Comparison of ENCODE assay signal across 10 mouse cellular contexts in genomic region chr9:108480813-108481519, GRCm38 (mm10). TPM values are rescaled to one million over a fixed set of nuclear protein-coding genes. Genes with fewer than 3 reads are reported as not detected.
DNase-seq lines count a peak whose midpoint lies in the region; ATAC-seq and TF ChIP-seq lines count a peak whose summit lies in the region.
"Had no signal": no experiment of that assay in that cellular context is flagged by ENCODE, and none has a peak within 500 bp of the region (broad histone marks: within the 10 kb centered on the region; RNA-seq: fewer than 3 reads in every experiment).

No protein-coding gene starts in this region.

- no peaks in the 10 kb centered on the region for H3K36me3 ChIP-seq in kidney, adult 2 months (ENCODE audit: control insufficient read depth, insufficient read depth, low read length)
- H3K36me3 ChIP-seq in ES-Bruce4 (ENCODE audit: control insufficient read depth, insufficient read depth, low read length, poor library complexity, severe bottlenecking) = no peaks in the 10 kb centered on the region
- peaks cover 45% of the 10 kb centered on the region for H3K36me3 ChIP-seq in embryonic facial prominence, embryonic 15.5 days
- peaks cover 49% of the 10 kb centered on the region for H3K36me3 ChIP-seq in limb, embryonic 13.5 days
- H3K36me3 ChIP-seq: G1E had no signal

- no peaks in the 10 kb centered on the region for H3K9me3 ChIP-seq in ES-Bruce4 (replicated peaks; ENCODE audit: control insufficient read depth, insufficient read depth, low read length, poor library complexity, severe bottlenecking)
- H3K9me3 ChIP-seq in embryonic facial prominence, embryonic 15.5 days (replicated peaks) = no peaks in the 10 kb centered on the region
- no peaks in the 10 kb centered on the region for H3K9me3 ChIP-seq in limb, embryonic 13.5 days
- H3K9me3 ChIP-seq: G1E had no signal

- no peak for TF ChIP-seq POLR2A in kidney, adult 2 months (IDR thresholded peaks at IDR 0.05; ENCODE audit: low read depth, low read length)
- TF ChIP-seq POLR2A in ES-Bruce4 (IDR thresholded peaks at IDR 0.05; ENCODE audit: insufficient read depth, low read length) = no peak

- no peak for TF ChIP-seq EP300 in ES-Bruce4 (IDR thresholded peaks at IDR 0.05; ENCODE audit: insufficient read depth, low read depth, low read length)

- H3K27me3 ChIP-seq in kidney, adult 2 months (replicated peaks; ENCODE audit: control insufficient read depth, insufficient read depth, low read length) = no peaks in the 10 kb centered on the region
- H3K27me3 ChIP-seq in ES-Bruce4 (ENCODE audit: control insufficient read depth, insufficient read depth, low read length, poor library complexity, severe bottlenecking) = no peaks in the 10 kb centered on the region
- no peaks in the 10 kb centered on the region for H3K27me3 ChIP-seq in embryonic facial prominence, embryonic 15.5 days
- no peaks in the 10 kb centered on the region for H3K27me3 ChIP-seq in limb, embryonic 13.5 days

- no peak for TF ChIP-seq CTCF in kidney, adult 2 months (conservative IDR thresholded peaks at IDR 0.05; ENCODE audit: insufficient read depth, insufficient read length, low read depth, low read length)
- TF ChIP-seq CTCF in ES-Bruce4 (IDR thresholded peaks at IDR 0.05; ENCODE audit: low read depth, low read length) = no peak

- H3K4me1 ChIP-seq in kidney, adult 2 months (ENCODE audit: control insufficient read depth, insufficient read depth, low read length) = 0 out of 2 replicates have a peak, but pooled peaks cover 6% of the 10 kb centered on the region
- H3K4me1 ChIP-seq in ES-Bruce4 (ENCODE audit: control insufficient read depth, insufficient read depth, low read length) = peaks cover 3% of the 10 kb centered on the region
- peaks cover 27% of the 10 kb centered on the region for H3K4me1 ChIP-seq in embryonic facial prominence, embryonic 15.5 days
- H3K4me1 ChIP-seq in limb, embryonic 13.5 days = peaks cover 24% of the 10 kb centered on the region

- no peak overlapping the region for H3K27ac ChIP-seq in kidney, adult 2 months (ENCODE audit: insufficient read depth, low read depth, low read length)
- no peak overlapping the region for H3K27ac ChIP-seq in ES-Bruce4 (ENCODE audit: insufficient read depth, low read length)
- H3K27ac ChIP-seq in embryonic facial prominence, embryonic 15.5 days (replicated peaks) = no peak overlapping the region
- H3K27ac ChIP-seq in limb, embryonic 13.5 days = no peak overlapping the region

- H3K4me3 ChIP-seq in kidney, adult 2 months (ENCODE audit: insufficient read depth, low read depth, low read length) = peak overlapping the region; percentile 69; the same call in 1 of the 2 replicates
- H3K4me3 ChIP-seq in ES-Bruce4 (ENCODE audit: low read depth, low read length) = peak overlapping the region; percentile 11; the same call in 1 of the 2 replicates
- H3K4me3 ChIP-seq in embryonic facial prominence, embryonic 15.5 days (replicated peaks) = peak overlapping the region; percentile 63
- H3K4me3 ChIP-seq in limb, embryonic 13.5 days = peak overlapping the region; percentile 73; the same call in 1 of the 2 replicates

- 87% methylated on average over 28 of the region's 28 CpGs for WGBS in kidney, adult 2 months
- WGBS in embryonic facial prominence, embryonic 15.5 days = 89% methylated on average over 28 of the region's 28 CpGs
- 90% methylated on average over 28 of the region's 28 CpGs for WGBS in limb, embryonic 13.5 days

- H3K9ac ChIP-seq in ES-Bruce4 (ENCODE audit: low read depth, poor library complexity, severe bottlenecking) = no peak overlapping the region
- H3K9ac ChIP-seq in embryonic facial prominence, embryonic 15.5 days = no peak overlapping the region
- peak overlapping the region; percentile 89 for H3K9ac ChIP-seq in limb, embryonic 13.5 days

- no peak for ATAC-seq in embryonic facial prominence, embryonic 15.5 days (ENCODE audit: insufficient number of reproducible peaks, low FRiP score, low TSS enrichment, low read depth)
- no peak for ATAC-seq in limb, embryonic 13.5 days (ENCODE audit: low FRiP score, low read depth)

- H3K4me2 ChIP-seq in embryonic facial prominence, embryonic 15.5 days (replicated peaks) = peak overlapping the region; percentile 80
- peak overlapping the region; percentile 98 for H3K4me2 ChIP-seq in limb, embryonic 13.5 days (replicated peaks)

- no peak for DNase-seq in kidney, adult 2 months
- no peak for DNase-seq in kidney, adult 8-10 months
- no peak for DNase-seq in thymus, adult 18-20 months
- no peak for DNase-seq in thymus, postnatal 4 days
- DNase-seq: adrenal gland, adult 8-10 months; cerebellum, adult 2 months had no signal

RNA-seq across cellular contexts. Expression of gene Lamb2, which starts 1.4 kb away (rescaled TPM):
- polyA plus RNA-seq in kidney, adult 2 months (2012; rRNA removed) = 80.4 and 89.1 TPM in 2 replicates
- polyA plus RNA-seq in ES-Bruce4 (2011; ENCODE audit: insufficient read depth, insufficient read length, low read depth, missing spikeins) = 27.4 and 39.0 TPM in 2 replicates
- polyA plus RNA-seq in embryonic facial prominence, embryonic 15.5 days (2015; fragmentation: Nextera tagmentation; extraction: Ambion mirVana) = 70.2 and 71.7 TPM in 2 replicates
- polyA plus RNA-seq in limb, embryonic 13.5 days (2015; fragmentation: Nextera tagmentation; extraction: Ambion mirVana) = 47.1 and 62.6 TPM in 2 replicates

RNA-seq across cellular contexts. Expression of gene Usp19, which starts 9.4 kb away (rescaled TPM):
- polyA plus RNA-seq in kidney, adult 2 months (2012; rRNA removed) = 107 and 137 TPM in 2 replicates
- 86.0 and 90.9 TPM in 2 replicates for polyA plus RNA-seq in ES-Bruce4 (2011; ENCODE audit: insufficient read depth, insufficient read length, low read depth, missing spikeins)
- polyA plus RNA-seq in embryonic facial prominence, embryonic 15.5 days (2015; fragmentation: Nextera tagmentation; extraction: Ambion mirVana) = 69.8 and 75.4 TPM in 2 replicates
- 68.3 and 75.9 TPM in 2 replicates for polyA plus RNA-seq in limb, embryonic 13.5 days (2015; fragmentation: Nextera tagmentation; extraction: Ambion mirVana)

RNA-seq across cellular contexts. Expression of gene Klhdc8b, which starts 19.6 kb away (rescaled TPM):
- polyA plus RNA-seq in kidney, adult 2 months (2012; rRNA removed) = 35.0 and 35.8 TPM in 2 replicates
- 5.8 and 6.4 TPM in 2 replicates for polyA plus RNA-seq in ES-Bruce4 (2011; ENCODE audit: insufficient read depth, insufficient read length, low read depth, missing spikeins)
- 33.4 and 35.7 TPM in 2 replicates for polyA plus RNA-seq in embryonic facial prominence, embryonic 15.5 days (2015; fragmentation: Nextera tagmentation; extraction: Ambion mirVana)
- polyA plus RNA-seq in limb, embryonic 13.5 days (2015; fragmentation: Nextera tagmentation; extraction: Ambion mirVana) = 37.8 and 38.9 TPM in 2 replicates

RNA-seq across cellular contexts. Expression of gene Ccdc71, which starts 20.6 kb away (rescaled TPM):
- 26.0 and 33.5 TPM in 2 replicates for polyA plus RNA-seq in kidney, adult 2 months (2012; rRNA removed)
- polyA plus RNA-seq in ES-Bruce4 (2011; ENCODE audit: insufficient read depth, insufficient read length, low read depth, missing spikeins) = 26.4 and 31.6 TPM in 2 replicates
- polyA plus RNA-seq in embryonic facial prominence, embryonic 15.5 days (2015; fragmentation: Nextera tagmentation; extraction: Ambion mirVana) = 58.6 and 60.7 TPM in 2 replicates
- 57.7 and 59.7 TPM in 2 replicates for polyA plus RNA-seq in limb, embryonic 13.5 days (2015; fragmentation: Nextera tagmentation; extraction: Ambion mirVana)

RNA-seq across cellular contexts. Expression of gene Qars, which starts 26.5 kb away (rescaled TPM):
- 175 and 188 TPM in 2 replicates for polyA plus RNA-seq in kidney, adult 2 months (2012; rRNA removed)
- polyA plus RNA-seq in ES-Bruce4 (2011; ENCODE audit: insufficient read depth, insufficient read length, low read depth, missing spikeins) = 348 and 395 TPM in 2 replicates
- 114 and 117 TPM in 2 replicates for polyA plus RNA-seq in embryonic facial prominence, embryonic 15.5 days (2015; fragmentation: Nextera tagmentation; extraction: Ambion mirVana)
- 108 and 111 TPM in 2 replicates for polyA plus RNA-seq in limb, embryonic 13.5 days (2015; fragmentation: Nextera tagmentation; extraction: Ambion mirVana)

Comparison
In these comparisons a context has a peak if more than half of its experiments do, and no peak if none do; other contexts are left out.
1. H3K4me3 ChIP-seq: peak in every context shown above with its lines; median percentile 73 in limb, embryonic 13.5 days; 69 in kidney, adult 2 months; 63 in embryonic facial prominence, embryonic 15.5 days; 11 in ES-Bruce4.